Mouse (Mus musculus): ENCODE data around the gene Apeh.

Apeh gene

DNA sequence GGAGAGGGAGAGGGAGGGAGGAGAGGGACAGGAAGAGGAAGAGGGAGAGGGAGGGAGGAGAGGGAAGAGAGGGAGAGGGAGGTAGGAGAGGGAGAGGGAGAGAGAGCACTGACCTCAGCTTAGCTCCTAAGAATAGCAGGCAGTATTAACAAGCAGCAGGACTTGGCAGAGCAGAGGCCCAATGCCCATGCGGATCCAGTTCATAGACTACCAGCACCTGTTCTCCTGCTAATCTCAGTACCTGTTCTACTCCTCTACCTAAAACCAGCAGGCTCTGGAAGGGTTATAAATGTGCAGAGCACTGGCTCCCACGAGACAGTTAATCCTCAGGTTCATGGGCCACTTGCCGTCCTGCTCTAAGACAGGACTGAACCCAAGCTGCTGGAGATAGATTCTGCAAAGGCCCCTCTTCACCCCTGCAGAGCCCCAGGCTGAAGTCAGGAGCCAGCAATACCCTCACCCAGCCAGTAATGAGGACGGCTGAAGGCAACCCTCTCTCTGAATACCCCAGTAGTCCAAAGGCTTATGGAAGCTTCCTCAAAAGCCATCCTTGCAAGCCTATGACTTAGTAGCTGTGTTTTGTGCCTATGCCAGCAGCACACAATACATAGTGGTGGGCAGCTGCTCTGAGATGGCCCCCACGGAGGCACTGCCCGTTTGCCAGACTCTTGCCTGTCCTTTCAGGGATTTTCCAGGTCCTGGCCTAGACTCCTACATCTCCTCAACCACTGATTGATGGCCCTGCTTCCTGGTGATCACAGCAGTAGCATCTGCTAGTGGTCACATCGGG lies 21.1 kb downstream of the Apeh start:
- DNase-seq (ENCODE audit: low spot score), result no peak

DNA sequence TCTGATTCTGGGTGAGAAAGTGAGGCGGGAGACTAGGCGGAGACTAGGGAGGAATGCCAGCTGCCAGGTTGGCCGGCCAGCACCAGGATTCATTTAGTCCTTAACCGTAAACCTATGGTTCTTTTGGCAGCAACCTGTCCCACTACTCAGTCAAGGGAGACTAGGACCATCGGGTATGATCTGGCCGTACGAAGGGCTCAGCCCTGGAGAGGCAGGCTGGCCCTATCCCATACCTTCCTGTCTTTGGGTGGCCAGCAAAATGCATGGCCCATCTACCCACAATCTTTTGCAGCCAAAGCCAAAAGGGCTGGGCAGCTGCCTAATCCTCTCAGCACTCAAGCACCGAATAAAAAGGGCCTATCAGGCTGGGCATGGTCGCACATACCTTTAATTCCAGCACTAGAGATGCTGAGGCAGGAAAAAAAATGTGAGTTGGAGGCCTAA lies 21.9 kb downstream of the Apeh start:
- DNase-seq (ENCODE audit: low spot score), result no peak

DNA sequence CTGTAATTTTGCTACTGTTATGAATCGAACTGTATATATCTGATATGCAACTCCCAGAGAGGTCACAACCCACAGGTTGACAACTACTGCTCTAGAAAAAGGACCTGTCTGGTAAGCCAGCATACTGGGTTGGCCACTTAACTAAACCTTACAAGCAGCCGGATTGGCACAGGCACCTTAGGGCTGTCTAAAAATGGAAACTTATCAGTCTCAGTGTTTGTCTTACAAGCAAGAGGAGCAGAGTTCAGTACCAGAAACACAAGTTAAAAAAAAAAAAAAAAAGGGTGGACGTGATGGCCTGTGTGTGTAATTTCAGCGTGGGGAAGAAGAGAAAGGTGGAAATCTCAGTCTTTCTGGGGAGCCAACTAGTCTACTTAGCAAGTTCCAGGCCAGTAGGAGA lies 22.6 kb downstream of the Apeh start:
- no peak for DNase-seq (ENCODE audit: low spot score)

DNA sequence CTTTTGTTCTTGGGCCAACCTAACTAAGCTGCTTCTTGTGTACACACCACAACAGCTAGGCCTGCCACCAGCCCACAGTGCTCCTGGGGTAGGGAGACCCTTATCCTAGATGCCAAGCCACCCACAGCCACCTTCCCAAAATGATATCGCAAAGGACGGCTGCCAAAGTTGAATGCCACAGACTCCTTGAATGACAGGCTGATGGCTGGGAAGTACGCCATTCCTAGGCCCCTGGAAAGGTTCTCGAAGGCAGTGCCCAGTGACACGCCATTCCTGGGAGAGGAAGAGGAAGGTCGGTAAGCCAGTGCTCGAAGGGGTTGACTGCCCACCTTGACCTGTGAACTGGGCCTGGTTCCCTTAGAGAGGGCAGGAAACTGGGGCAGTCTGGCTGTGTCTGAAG lies 24.9 kb downstream of the Apeh start:
- no peak for DNase-seq (ENCODE audit: low spot score)

DNA sequence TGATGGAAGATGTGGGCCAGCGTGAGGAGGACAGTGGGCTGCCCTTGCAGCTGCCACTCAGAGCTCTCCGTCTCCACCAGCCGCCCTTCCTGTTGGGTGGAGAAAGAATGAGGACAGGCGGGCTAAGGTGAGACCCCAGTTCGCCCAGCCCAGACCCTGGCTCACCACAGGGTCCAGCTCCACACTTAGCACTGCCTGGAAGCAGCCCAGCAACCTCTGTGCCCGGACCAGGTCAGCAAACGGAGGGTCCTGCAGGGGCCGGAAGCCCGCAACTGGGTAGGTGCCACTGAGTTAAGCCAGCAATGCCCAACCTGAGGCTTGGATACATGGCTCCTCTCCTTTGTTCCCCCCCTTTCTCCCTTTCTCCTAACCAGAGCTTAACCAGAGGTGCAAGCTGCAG lies 25.4 kb downstream of the Apeh start:
- no peak for DNase-seq (ENCODE audit: low spot score)

DNA sequence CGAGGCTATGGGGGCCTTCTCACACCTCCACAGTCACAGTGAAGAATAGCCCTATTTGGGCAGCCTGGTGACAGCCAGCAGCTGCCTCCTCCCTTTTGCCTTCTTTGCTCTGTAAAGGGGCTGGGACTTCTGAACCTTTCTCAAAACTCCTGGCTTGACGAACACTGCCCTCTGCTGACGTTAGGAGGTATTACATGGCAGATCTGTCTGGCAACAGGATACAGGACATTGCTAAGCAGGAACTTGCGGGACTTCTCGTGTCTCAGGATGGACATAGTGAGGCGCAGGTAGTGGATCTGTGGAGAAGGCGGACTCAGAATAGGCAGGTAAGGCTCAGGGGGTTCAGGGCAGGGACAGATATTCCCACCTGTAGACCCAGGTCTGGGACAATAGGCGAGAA lies 26.5 kb downstream of the Apeh start:
- DNase-seq (ENCODE audit: low spot score), result peak; percentile 76

DNA sequence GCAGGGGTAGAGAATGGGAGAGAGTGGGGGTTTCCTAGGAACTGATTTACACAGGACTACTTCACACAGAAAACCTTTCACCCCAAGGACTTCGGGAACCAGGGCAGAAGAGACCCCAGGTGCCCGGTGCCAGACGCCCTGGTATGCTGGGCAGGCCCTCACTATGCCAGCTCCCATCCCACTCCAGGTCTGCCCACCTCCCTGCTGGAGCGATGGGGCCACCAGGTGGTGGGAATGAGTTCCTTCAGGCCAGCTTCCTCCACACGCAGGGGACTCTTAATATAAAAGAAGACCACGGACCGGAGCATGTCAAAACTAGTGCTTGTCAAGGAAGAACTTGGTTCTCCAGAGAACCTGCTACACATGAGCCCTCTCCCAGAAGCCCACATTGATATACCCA lies 27.2 kb downstream of the Apeh start:
- no peak for DNase-seq (ENCODE audit: low spot score)

DNA sequence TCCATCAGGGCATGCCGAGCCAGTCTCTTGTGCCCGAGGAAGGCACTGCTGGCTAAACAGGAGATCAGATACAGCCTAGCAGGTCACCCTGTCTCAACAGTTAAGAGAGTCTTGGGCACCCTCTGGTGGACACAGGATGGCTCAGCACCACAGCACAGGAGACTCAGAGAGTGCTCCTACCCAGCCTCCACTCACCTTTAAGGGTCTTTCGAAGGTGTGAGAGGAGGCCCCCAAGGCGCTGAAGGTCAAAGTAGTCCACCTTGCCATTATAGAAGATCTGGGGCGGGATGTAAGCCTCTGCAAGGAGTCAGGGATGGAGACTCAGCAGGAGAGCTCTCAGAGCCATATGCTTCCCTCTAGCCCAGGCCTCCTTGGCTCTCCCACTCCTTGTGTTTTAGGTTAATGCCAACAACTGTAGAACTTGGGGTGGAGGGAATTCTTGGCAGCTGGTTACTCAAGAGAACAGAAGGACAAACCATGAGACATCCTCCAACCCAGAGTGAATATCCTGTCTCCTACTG lies 28.9 kb downstream of the Apeh start:
- no peak for DNase-seq (ENCODE audit: low spot score)

DNA sequence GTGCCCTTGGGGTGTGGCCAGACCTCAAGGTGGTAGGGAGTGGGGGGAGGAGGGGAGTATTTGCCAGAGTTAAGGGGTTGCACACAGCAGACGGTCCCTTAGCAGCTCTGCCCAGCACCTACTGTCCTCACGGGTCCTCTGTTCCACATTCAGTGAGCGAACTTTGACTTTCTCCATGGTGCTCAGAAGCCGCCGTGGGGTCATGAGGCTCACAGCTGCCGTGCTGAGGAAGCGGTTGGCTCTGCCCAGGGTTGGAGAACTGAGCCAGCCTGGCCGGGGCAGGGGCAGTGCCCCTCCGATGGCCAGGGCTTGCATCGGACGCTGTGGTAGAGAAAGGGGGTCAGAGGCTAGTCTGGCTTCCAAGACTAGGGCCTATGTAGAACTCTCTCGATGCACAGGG lies 31.0 kb downstream of the Apeh start:
- DNase-seq (ENCODE audit: low spot score), result no peak

DNA sequence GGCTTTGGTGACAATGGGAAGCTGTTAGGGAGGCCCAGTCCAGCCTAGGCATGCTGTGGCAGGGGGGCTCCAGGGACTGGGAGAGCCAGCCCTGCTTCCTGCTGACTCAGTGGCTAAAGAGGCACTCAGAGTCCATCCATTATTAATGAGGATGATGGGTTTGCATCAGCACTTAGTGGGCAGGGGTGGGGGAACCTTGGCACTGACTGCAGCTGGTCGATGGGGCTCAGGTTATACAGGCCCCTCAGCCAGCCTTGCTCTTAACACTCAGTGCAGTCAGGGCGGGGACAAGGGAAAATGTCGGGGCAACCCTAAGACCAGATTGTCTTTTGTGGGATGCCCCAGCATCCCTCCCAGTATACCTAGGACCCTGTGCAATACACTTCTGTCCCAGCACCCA lies 32.3 kb downstream of the Apeh start:
- no peak for DNase-seq (ENCODE audit: low spot score)

DNA sequence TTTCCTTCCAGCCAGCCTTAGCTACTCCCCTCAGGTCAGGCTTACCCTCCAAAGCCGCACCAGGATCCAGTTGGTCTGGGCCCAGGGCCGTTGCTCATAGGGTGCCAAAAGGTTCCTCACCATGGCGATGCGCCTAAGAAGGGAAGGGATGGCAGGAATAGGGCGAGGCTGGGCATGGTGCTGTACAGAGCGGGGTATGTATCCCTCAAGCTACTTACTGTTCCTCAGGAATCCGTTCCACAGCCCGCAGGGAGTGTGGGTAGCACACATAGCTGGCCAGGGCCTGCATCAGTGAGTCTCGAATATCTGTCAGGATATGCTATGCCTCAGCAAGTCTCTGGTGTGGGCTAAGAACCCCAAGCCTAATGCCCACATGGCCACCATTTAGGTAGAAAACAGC lies 36.1 kb downstream of the Apeh start:
- no peak for DNase-seq (ENCODE audit: low spot score)

DNA sequence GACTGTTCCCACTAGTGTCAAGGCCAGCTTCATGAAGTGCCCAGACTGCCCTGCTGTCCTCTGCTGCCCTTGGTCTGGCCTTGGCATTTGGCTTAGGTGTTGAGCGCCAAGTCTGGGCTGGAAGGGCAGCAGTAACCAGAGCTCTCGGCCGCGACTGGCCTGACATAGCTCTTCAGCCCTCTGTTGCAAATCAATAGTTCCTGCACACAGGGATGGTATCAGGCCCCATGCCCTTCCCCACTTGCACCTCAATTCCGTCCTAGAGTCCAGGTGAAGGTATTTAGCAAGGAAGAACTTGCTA lies 37.2 kb downstream of the Apeh start:
- DNase-seq (ENCODE audit: low spot score), result no peak

DNA sequence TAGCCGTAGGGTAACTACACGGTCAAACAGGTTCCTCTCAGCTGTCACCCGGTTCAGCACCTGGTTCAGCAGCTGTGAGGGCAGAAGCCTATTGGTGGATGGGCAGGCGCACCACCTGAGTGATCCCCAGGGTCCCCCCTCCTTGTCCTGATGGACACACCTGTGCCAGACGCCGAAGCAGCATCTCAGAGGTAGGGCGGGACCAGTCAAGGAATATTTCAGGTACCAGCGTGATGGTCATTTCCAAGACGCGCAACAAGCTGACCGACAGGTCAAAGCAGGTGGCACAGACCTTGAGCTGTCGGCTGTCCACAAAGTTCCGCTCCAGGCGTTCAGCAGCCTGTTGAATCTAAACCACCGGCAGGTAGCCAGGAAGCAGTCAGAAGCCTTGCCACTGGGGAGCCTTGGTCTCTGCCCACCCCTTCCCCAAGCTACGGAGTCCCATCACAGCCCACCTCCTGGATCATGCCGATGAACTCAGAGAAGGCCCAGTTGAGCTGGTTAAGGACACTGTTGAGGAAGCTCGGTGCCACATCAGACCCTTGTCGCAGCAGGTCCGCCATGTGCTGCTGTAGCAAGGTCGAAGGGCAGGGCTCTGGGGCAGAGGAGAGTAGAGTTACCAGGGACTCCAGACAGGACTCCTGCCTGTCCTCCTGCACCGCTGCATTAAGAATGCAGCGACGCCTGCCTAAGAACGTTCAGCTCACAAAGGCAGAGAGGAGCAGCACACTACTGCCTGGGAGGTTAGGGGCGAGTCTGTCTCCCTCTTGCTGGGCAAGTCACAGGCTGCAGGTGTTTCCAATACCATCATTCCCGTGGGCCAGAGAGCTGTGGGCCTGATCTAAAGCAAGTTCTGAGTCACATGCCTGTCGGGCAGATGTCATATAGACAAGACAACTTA lies 37.8 kb downstream of the Apeh start:
- DNase-seq (ENCODE audit: low spot score), result no peak

DNA sequence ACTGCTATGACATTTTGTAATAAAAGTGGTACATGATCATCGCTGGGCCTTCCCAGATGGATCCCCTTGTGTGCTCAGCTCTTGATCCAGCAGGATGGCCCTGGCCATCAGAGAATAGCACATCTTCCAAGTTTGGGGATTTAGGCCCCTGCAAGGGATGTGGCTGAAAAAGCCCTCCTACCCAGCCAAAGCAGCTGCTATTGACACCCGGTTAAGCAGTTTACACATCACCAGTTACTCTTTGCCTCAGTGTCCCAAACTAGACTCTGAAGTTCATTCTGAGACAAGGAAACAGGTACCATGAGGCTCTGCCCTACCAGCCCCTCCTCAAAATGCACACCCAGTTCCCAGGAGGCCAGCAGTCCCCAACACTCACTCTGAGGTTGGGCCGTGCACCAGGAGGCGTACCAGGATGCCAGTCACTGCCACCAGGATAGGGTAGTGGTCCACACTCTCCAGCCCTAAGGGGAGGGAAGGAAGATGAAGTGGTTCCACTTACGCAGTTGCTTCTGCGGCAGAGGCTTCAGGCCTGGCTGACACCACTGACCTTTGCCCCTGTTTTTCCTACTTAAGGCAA lies 38.7 kb downstream of the Apeh start:
- DNase-seq (ENCODE audit: low spot score), result no peak

DNA sequence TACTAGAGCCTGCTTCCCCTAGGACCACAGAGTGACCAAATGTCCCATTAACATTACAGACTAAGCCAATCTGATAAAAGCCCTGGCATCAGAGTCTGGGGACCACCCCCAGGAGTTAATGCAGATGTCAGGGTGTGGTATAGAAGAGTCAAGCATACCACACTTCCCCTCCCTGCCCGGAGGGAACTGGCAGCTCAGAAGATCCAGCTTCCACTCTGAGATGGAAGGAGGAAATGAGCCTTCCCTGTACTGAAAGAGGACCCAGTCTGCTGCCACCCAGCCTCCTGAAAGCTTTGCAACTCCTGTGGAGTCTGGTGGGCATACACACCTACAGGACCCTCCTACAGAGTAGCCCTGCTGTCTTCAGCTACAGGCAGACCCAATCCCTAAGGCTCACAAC lies 39.3 kb downstream of the Apeh start:
- no peak for DNase-seq (ENCODE audit: low spot score)

DNA sequence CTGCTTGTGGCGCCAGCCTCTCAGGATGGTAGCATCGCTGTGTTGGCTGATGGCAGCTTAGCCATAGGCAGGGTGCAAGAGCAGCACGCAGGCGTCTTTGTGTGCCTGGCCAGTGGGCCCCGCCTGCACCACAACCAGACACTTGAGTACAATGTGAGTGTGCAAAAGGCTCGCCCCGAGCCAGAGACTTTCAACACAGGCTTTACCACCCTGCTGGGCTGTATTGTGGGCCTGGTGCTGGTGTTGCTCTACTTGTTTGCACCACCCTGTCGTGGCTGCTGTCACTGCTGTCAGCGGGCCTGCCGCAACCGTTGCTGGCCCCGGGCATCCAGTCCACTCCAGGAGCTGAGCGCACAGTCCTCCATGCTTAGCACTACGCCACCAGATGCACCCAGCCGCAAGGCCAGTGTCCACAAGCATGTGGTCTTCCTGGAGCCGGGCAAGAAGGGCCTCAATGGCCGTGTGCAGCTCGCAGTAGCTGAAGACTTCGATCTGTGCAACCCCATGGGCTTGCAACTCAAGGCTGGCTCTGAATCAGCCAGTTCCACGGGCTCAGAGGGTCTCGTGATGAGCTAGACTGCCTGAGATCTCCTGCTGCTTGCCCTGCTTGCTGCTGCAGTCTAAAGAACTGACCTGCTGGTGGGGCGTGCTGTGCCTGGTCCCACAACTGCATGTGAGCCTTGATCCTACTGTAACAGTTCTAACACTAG lies 39.9 kb downstream of the Apeh start:
- DNase-seq (ENCODE audit: low spot score), result no peak

DNA sequence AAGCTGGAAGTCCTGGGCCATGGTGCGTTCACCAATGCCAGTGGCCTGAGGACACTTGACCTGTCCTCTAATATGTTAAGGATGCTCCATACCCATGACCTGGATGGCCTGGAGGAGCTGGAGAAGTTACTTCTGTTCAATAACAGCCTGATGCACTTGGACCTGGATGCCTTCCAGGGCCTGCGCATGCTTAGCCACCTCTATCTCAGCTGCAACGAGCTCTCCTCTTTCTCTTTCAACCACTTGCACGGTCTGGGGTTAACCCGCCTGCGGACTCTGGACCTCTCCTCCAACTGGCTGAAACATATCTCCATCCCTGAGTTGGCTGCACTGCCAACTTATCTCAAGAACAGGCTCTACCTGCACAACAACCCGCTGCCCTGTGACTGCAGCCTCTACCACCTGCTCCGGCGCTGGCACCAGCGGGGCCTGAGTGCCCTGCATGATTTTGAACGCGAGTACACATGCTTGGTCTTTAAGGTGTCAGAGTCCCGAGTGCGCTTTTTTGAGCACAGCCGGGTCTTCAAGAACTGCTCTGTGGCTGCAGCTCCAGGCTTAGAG lies 40.7 kb downstream of the Apeh start:
- no peak for DNase-seq (ENCODE audit: low spot score)

DNA sequence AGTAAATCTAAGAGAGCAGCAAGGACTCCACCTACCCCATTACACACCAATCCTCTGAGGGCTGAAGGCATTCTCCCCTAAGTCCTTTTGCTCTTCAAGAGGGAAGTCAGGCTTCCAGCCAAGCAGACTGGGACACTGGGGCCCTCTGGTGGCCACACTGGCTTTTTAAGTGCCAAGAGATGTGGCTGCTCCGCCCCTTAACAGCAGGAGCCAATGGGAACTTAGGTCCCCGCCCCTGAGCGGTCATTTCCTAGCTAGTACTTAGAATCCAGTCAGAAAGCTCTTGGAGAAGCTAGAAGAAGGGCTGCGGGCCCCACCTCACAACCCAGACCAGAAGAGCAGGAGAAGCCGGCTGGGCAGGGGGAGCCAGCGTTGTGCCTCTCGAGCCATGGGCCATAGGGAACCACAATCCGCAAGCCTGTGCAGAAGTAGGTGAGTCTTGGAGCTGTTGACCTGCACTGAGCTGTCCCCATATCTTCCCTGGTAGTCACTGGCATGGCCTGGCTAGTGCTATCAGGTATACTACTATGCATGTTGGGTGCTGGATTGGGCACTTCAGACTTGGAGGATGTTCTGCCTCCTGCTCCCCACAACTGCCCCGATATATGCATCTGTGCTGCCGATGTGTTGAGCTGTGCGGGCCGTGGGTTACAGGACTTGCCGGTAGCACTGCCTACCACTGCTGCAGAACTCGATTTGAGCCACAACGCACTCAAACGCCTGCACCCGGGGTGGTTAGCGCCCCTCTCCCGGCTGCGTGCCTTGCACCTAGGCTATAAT lies 41.3 kb downstream of the Apeh start, which contains the start of gene Amigo3:
Gene Amigo3 (plus strand): TSS at position 275 of the 780 bp plus-strand sequence.
- DNase-seq (ENCODE audit: low spot score), result peak; percentile 93

DNA sequence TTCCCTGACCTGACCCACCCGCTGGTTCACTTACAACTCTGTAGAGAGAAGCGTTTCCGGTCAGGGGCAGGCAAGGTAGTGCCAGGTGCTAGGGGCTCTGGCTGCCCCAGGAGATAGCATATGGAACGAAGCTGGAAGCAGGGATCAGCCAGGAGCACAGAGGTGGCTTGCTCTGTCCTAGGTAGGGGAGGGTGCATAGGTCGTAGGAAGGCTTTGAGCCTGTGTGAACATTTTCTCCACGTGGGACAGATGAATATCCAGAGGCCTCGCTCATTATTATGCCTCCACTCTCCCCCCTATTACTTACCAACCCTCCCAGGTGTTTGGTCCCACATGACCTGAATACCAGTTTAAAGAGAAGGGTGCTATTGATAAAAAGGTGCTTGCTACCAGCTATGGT lies 42.0 kb downstream of the Apeh start:
- DNase-seq (ENCODE audit: low spot score), result no peak

DNA sequence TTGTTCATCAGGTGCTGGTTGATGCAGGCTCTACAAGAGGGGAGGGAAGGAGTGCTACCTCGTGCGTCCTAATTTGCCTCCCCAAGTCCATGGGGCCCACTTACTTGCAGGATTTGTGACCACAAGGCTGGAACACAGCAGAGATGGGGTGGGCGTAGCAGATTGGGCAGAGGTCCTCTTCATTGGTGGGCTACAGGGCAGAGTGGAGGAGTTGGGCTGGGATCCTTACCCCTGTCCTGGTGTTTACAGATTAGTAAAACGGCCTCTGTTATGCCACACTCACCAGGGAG lies 42.5 kb downstream of the Apeh start:
- DNase-seq (ENCODE audit: low spot score), result no peak

DNA sequence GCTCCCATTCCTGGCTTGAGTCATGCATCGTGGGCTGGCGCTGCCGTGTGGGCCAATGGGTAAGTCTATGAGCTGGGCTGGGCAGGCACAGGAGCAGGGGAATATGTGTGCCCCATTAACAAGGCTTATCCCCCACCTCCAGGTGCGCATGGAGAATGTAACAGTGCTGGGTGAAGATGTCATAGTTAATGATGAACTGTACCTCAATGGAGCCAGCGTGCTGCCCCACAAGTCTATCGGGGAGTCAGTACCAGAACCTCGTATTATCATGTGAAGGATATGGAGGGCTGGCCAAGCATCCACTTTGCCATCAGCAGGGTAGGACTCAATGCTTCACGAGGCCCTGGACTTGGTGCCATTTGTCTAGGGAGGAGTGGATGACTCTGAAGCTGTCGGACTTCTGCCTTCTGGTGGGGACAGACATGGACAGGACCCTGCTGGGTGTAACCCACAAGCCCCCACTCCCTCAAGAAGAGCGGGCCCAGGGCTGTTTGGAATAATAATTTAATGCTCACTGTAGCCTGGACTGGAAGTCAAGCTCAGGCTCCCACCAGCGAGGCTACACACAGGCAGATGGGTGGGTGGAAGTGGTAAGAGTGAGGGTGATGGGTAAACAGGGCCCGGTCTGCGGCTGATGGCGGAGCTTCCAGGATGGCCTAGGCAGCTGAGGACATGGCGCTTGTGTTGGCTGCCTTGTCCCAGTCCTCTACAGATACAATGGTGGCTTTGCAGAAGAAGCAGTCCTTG lies 43.0 kb downstream of the Apeh start:
- no peak for DNase-seq (ENCODE audit: low spot score)
